Mouse (Mus musculus) thymus, postnatal 36 days (tissue): ENCODE measurements around the gene Tm4sf5.
"Not testable (repeated sequence)": the region's sequence is repeated elsewhere in the genome, so short reads cannot be mapped to it uniquely, and the experiment has no call there.

Source experiments
- DNase-seq, 2 experiments: peaks; one replicate each; pipeline ENCODE4 v3.0.0; 2022; ENCODE audit warnings: mixed read lengths in 2 of 2

Gene Tm4sf5

GRCm38 (mm10) chr11:70511242-70511641 is 6.2 kb downstream of the Tm4sf5 start:
- DNase-seq: no peak

DNA sequence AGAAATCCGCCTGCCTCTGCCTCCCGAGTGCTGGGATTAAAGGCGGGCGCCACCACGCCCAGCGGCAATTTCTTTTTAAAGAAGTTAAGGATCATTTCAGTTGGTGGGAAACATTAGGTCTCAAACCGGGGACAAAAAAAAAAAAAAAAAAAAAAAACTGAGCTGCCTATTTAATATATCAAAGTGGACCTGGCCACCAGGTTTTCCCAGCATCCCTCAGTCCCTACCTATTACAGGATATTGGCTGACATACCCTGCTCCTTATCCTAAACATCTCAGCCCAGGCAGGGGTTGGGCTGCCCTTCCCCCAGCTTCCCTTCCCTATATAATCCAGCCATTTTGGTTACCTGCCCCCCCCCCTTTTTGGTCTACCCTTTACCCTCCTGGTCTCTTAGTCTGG is 6.8 kb downstream of the Tm4sf5 start:
- no peak for DNase-seq

DNA sequence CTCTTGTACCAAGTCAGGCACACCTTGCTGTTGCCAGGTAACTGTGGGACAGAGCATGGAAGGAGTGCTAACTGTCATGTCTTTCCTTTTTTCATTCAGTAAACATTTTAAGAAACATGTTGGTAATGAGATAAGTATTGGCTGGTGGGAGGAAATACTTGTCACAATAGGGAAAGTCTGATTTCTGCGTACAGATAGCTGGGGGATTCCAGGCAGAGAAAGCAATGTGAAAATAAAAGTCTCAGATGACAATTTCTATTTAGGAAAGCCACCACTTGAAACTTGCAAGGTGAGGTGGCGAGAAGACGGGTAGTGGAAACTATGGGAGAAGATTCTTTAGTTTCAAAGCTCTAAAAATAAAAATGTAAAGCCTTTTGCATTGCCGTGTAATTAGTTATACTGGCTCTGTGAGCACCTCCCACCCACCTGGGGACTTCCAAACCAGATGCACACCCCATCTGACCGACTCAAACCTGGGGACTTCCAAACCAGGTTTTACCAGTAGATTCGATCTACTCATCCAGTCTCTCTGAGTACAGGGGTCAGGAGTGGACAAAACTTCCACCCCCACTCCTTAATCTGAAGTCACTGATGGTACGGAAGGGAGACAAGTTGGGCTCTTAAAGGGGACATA is 7.8 kb downstream of the Tm4sf5 start:
- DNase-seq: no peak

DNA sequence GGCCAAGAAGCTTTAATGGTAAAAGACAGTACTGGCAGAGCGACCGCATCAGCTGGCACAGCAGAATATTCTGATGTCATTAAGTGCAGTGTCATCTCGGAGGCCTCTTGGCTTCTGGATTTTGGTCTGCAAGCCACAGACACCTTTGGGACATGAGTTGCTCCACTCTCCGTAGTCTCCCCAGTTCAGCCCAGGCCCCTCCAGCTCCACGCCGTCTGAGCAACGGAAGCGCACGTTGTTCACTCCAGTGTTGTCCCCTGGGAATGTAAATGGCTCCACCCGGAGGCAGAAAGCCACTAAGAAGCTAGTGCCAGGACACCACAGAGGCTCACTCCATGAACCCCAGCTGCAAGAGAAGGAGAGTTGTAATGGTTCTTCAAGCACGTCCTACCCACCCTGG is 8.5 kb downstream of the Tm4sf5 start:
- no peak for DNase-seq

DNA sequence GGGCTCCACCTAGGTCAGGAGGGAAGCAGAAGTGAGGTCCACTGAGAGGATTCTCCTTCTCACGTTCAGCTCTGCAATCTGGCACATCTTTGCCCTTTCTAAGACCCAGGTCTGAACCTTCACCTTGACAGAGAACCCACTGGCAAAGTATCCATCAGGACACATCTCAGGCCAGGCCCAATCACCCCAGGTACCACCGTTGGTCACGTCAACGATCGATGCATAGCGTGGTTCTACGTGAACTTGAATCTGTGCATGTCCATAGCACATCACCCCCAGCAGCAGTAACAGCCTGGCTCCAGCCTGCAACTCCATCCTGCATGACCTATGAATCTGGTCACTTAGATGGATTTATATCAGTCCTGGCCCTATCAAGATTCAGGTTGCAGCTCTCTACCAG is 9.2 kb downstream of the Tm4sf5 start, which contains the start of gene Vmo1:
TSS of gene Vmo1 (minus strand) at position 329 of the 400 bp plus-strand sequence.
- DNase-seq: no peak

GRCm38 (mm10) chr11:70516352-70516751 is 11.3 kb downstream of the Tm4sf5 start:
- no peak for DNase-seq

DNA sequence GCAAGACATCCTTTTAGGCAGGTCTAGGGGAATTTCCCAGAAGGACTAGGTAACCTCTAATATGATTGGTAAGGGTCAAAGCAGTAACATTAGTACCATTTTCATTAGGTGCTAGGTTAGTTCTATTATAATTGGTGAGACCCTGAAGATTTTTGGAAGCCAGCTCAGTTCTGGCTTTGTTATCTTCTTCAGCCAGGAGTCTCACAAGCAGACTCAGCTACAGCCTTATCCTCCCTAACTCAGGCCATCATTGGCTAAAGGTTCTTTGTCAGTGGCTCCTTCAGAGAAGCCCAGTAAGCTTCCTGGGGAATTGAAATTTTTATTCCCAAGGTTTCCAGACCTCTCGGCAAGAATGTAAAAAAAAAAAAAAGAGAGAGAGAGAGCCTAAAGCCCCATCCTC is 13.4 kb downstream of the Tm4sf5 start:
- no peak for DNase-seq

GRCm38 (mm10) chr11:70518923-70519322 is 13.9 kb downstream of the Tm4sf5 start, which contains the start of gene Gltpd2:
Gltpd2 (plus strand) TSS chr11:70519196.
- no peak for DNase-seq

DNA sequence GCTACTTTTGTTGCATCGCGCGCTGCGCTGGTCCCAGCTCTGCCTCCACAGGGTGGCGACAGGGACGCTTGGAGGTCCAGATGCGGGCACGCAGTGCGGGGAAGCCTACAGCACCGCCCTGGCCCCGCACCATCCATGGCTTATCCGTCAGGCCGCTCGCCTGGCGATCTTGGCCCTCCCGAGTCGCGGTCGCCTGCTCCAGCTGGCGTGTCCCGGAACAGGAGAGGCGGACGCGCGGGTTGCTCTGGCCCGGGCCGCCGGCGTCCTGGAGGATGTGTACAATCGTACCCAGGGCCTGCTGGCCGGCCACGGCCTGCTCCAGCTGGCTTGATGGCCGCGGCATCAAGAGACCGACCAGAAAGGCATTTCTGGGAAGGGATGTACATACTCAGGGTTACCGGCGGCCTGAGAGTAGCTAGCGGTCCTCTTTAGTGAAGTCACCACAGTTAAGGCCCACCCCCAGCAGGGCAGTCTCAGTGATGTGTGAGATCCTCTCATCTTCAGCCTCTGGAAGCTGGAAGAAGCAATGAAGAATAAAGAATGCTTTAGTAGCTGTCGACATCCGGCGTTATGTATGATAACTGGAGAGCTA is 15.2 kb downstream of the Tm4sf5 start:
- DNase-seq: no peak

- DNase-seq: not testable (repeated sequence)
These were observed 18.4 kb downstream of the Tm4sf5 start for GRCm38 (mm10) chr11:70523306-70523989.

DNA sequence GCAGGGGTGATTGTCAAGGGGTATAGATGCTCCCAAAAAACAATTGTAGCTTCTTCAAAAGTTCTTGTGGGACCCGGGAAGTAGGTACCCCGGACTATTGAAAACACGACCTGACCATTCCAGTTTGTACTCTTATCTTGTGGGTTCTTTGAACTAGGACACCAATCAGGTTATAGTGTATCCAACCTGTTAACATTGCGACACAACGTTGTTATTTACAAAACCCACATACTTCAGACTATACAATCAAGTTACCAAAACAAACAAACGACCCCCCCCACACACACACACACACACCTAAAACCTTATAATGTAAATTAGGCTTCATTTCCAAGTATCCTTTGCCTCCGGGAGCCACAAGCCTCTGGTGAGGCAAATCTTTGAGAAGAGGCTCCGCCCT is 19.7 kb downstream of the Tm4sf5 start:
- no peak for DNase-seq

DNA sequence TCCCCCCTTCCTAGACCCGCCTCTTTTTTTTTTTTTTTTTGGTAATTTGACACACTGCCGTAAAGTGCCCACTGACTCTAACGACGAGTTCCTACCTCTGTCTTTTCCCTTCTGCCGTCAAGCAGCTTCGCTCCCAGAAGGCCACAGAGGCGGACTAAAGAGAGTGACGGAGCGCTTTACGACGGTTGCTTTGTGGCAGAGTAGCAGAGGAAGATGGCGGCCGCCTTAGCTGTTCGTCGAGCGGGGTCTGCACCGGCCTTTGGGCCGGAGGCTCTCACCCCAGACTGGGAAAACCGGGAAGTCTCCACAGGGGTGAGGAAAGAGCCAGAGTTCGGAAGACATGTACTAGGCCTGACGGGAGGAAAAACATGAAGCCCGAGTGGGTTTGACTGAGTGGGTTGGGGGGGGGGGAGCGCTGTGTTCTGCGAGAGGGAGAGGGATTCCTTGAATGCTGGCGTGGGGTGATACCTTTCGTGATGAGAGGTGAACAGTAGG is 20.2 kb downstream of the Tm4sf5 start, which contains the start of gene Psmb6:
TSS of gene Psmb6 (plus strand) at position 184 of the 495 bp plus-strand sequence.
- DNase-seq: peak; percentile 84 to 92

DNA sequence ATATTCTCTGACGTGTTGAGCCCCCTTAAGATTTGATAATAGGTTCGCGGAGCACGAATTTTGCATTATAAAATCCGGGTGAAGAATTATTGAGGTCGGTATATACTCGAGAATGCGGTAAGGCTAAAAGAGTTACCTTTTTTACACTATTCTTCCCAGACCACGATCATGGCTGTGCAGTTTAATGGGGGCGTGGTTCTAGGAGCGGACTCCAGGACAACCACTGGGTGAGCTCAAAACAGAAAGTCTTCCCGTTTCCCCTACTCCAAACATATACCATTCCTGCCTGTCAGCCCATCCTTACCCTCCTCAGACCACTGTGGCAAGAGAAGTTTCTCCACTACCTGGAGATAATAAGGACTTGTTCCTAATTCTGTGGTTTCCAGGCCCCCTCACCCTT is 20.7 kb downstream of the Tm4sf5 start:
- no peak for DNase-seq

DNA sequence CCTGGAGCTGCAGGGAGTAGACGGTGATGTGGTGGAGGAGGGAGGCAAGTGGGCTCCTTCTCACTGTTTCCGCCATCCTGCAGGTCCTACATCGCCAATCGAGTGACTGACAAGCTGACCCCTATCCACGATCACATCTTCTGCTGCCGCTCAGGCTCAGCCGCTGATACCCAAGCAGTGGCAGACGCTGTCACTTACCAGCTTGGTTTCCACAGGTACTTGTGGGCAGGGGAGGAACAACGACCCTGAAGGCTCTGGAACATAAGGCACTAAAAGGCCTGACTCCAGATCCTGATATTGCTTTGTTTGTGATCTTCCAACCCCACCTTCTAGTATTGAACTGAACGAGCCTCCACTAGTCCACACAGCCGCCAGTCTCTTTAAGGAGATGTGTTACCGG is 21.2 kb downstream of the Tm4sf5 start:
- no peak for DNase-seq

GRCm38 (mm10) chr11:70528610-70529009 is 23.6 kb downstream of the Tm4sf5 start:
- DNase-seq: no peak

DNA sequence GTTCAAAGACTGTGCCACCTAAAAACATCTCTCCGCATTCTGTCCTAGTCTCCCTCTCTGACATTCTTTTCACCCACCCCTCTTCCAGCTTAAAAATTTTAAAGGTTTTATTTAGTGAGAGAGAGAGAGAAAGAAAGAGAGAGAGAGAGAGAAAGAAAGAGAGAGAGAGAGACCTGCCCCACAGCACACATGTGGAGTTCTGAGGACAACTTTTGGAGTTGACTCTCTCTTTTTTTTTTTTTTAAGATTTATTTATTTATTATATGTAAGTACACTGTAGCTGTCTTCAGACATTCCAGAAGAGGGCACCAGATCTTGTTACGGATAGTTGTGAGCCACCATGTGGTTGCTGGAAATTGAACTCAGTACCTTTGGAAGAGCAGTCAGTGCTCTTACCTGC is 26.0 kb downstream of the Tm4sf5 start:
- DNase-seq: not testable (repeated sequence)

- DNase-seq: no peak
These were observed 27.8 kb downstream of the Tm4sf5 start, which contains the start of gene Gm40193 for GRCm38 (mm10) chr11:70532839-70533238. Gm40193 (minus strand) TSS chr11:70532939.

- DNase-seq: no peak
These were observed 34.4 kb downstream of the Tm4sf5 start for GRCm38 (mm10) chr11:70539423-70539822.

GRCm38 (mm10) chr11:70539877-70540587 is 35.0 kb downstream of the Tm4sf5 start, which contains the start of gene Pld2:
Pld2 (plus strand) TSS chr11:70540064.
- peak; percentile 84 to 90 for DNase-seq

GRCm38 (mm10) chr11:70540928-70541327 is 35.9 kb downstream of the Tm4sf5 start:
- no peak for DNase-seq

DNA sequence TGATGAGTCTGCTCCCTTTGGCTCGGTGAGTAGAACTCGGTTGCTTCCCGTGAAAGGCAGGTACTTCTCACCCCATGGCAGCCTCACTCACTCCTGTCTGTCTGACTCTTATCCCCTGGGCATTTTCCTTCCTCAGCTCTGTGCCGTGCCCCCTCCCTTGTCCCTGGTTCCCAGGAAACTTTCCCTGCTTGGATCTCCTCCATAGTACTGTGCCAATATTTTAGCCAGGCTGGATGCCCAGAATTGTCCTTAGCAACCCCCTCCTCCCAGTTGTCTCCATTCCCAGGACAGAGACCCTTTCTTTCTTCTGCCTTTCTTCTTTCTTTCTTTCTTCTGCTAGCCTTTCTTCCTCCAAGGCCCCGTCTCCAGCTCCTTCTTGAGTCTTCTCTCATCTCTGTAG is 36.4 kb downstream of the Tm4sf5 start:
- DNase-seq: no peak

GRCm38 (mm10) chr11:70544496-70544895 is 39.5 kb downstream of the Tm4sf5 start:
- no peak for DNase-seq

- DNase-seq: no peak
These were observed 46.5 kb downstream of the Tm4sf5 start for GRCm38 (mm10) chr11:70551526-70551925.
